Mouse (Mus musculus) cerebellum, postnatal 10 days (tissue): ENCODE results near the gene Slc25a34.
A peak's percentile ranks its signal among the peaks of the same experiment; 100 is the strongest.

Source experiments
- DNase-seq, 2 experiments: peaks; one replicate each; pipeline ENCODE4 v3.0.0; 2021; ENCODE audit warnings: mixed read lengths in 2 of 2

Gene Slc25a34

GRCm38 (mm10) chr4:141643118-141643855, 19.7 kb upstream of the Slc25a34 start:
- peak; percentile 85 to 87 for DNase-seq

- no peak for DNase-seq
These were observed 18.6 kb upstream of the Slc25a34 start for GRCm38 (mm10) chr4:141641961-141642811.

DNA sequence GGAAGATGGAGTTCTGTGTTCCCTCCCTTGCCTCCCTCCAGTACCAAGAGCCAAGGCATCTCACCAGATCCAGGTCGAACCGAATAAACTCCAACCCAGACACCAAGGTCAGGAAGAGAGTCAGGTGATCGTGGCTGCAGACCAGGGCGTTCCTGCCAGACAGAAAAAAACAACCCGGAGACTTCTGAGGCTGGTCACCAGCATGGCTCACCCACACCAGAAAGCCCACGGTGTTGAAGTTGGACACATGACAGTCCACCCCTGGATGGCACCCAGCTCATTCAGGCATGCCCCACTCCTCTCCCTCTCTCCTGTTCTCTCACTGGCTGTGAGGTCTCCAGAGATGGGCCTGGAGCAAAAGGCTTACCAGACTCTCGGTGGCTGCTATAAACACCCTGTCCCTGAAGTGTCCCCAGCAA, 17.7 kb upstream of the Slc25a34 start:
- DNase-seq, result peak; percentile 55 to 62

DNA sequence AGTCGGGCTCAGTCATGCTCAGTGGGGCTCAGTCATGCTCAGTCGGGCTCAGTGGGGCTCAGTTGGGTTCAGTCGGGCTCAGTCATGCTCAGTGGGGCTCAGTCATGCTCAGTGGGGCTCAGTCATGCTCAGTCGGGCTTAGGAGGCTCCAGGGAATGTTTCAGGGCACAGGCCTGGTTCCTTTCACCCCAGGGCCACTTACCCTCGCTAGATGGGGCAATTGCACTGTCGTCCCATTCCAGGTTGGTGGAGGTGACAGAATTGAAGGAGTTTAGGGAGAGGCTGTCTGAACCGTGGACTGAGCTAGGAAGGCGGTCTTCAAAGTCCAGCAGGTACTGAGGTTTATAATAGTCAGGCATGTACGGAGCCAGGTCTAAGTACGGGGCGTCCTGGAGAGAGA, 15.9 kb upstream of the Slc25a34 start:
- no peak for DNase-seq

DNA sequence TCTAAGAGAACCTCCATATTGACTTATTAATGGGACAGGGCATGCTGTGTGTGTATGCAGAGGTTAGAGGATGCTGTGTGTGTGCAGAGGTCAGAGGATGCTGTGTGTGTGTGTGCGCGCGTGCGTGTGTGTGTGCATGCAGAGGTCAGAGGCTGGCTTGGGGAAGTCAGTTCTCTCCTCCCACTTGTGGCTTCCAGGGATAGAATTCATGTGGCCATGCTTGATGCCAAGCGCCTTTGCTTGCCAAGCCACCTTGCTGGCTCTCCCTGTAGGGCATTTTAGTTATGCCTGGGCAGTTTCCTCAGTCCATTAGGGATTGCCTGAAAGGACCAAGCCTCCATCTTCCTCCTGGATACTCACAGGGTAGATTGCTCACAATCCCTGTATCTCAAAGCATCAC, 13.1 kb upstream of the Slc25a34 start:
- no peak for DNase-seq

DNA sequence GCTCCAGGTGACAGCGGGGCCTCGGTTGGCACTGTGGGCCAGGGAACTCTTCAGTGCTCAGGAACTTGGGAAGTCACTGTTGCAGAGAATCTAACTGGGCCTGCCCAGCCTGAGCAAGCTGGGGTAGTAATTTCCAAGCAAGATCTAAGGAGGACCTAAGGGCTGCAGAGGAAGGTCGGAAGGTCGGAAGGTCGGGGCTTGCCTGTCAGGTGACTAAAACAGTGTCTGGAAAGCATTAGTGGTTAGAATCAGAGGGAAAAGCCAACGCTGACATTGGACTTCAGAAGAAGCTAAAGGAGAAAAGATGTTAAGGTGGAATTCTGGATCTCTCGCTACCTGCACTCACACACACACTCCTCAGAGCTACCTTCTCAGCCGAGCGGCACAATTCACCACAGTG, 12.4 kb upstream of the Slc25a34 start:
- no peak for DNase-seq

- no peak for DNase-seq
These were observed 8.7 kb upstream of the Slc25a34 start for GRCm38 (mm10) chr4:141632111-141632873.

GRCm38 (mm10) chr4:141631250-141631649, 7.6 kb upstream of the Slc25a34 start:
- DNase-seq, result no peak

DNA sequence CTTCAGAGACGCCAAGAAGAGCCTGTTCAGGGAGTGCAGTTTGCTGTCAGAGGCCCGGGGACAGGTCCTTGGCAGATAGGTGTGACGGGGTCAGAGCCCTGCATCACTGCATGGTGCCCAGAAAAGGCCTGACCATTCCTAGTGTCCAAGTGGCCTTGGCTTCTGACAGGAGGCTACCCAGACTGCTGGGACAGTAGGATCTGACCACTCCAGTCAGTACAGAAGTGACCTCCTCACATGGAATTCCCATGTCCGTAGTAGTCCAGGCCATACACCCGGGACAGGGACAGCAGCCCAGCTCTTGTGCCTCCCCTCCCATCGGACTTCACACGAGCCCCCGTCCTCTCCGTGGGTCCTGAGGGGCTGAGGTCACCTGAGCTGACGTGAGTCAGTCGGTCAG, 6.4 kb upstream of the Slc25a34 start:
- no peak for DNase-seq

DNA sequence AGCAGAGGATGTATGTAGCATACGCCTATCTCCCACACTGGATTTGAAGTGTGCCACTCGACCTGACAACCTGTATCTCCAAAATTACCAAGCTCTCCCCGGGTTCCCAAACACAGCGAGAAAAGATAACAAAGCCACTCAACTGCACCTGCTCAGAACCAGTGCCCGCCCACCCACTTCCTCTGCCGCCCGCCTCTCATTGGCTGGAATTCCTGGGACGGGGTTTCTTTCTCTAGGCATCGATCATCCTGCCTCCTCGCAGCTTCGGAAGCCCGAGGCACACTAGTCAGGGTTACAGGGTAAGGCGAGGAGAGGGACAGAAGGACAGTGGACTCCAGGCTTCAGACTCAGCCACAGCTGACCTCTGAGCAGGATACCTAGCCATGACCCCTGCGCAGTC, 5.0 kb upstream of the Slc25a34 start:
- DNase-seq, result no peak

DNA sequence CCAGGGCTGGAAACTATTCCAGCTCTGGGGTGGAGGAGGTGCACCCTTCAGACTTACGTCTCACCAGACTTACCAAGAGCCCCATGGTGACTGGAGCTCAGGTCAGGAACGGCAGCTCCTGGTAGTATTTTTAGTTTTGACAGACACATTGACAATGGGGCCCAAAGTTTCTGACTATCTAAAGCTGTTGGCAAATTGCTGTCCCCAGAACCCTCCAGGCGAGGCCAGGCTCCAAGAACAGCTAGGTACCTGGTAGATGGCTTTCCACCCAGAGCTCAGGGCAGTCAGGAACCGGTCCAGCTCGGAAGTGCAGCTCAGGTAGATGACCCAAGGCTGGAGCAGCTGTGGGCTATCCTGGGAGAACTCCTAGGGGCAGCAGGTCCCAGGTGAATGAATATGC, 3.9 kb upstream of the Slc25a34 start:
- no peak for DNase-seq

GRCm38 (mm10) chr4:141625774-141626550, 2.3 kb upstream of the Slc25a34 start:
- no peak for DNase-seq

GRCm38 (mm10) chr4:141624983-141625773, 1.6 kb upstream of the Slc25a34 start:
- no peak for DNase-seq

- no peak for DNase-seq
These were observed 513 bp upstream of the Slc25a34 start for GRCm38 (mm10) chr4:141624134-141624533.

DNA sequence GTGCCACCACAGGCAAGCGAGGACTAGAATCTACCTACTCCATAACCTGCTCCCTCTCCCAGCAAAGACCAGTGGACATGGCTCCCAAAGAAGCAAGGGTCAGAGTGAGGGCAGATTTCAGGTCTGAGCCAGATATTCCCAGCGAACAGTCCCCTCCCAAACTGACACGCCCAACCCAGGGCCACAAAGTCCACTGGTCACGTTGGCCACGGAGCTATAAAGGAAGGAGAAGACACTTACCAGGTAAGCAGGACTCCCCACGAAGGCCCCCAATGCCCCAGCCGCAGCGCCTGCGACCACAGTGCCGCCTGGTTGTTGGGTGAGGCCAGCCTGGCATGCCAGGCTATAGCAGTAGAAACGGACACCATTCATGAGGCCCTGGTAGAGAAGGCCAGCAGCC, 584 bp downstream of the Slc25a34 start:
- DNase-seq, result no peak

DNA sequence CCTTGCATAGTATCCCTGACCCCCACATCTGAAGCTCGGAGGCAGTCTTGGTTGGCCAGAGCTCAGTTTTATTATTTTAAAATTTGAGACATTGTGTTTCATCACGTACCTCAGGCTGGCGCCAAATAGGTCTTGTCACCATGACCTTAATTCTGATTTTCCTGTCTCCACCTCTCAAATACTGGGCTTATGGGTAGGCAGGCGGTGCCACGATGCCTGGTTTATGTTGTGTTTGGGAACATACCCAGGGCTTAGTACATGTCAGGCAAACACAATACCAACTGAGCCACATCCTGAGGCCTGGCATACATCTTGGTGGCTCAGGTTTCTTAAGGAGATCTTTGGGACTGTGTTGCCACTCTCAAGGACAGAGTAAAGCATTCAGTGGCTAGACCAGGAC, 1.0 kb downstream of the Slc25a34 start:
- no peak for DNase-seq

DNA sequence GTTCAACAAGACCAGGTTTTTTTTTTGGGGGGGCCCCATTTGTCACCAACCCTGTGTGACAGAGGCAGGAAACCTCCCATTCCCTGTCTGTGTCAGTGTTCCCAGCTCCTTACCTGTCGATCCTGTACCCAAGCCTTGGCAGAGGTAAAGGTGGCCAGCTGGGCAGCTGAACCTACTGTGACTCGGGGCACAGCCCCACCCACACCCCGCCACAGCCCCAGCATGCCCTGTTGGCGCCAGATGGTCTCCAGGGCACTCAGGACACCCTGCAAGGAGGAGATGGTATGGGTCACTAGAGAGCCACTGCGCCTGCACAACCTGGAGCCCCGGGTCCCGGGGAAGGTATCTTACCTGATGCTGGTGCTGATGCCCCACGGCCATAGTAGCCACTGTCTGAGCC, 1.5 kb downstream of the Slc25a34 start:
- no peak for DNase-seq

DNA sequence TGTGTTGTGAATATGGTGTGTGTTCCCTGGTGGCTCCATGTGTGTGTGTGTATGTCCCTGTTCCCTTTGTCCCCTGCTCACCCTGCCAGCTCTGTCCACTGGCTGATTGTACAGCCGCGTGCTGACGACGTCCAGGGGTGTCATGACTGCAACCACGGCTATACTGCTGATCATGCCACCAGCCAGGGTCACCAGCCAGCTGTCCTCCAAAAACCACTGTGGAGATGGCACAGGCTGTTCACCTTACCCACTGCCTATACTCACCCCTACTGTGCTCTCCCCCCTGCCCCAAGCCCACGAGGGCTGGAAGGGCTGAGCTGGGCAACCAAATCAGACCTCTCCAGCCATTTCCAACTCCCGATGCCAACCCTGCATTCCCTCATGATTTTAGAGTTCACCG, 2.3 kb downstream of the Slc25a34 start:
- no peak for DNase-seq

- DNase-seq, result no peak
These were observed 4.2 kb downstream of the Slc25a34 start for GRCm38 (mm10) chr4:141619299-141619883.

GRCm38 (mm10) chr4:141618565-141619243, 4.9 kb downstream of the Slc25a34 start, which contains the start of gene Tmem82:
Tmem82 (minus strand) TSS chr4:141618633.
- peak; percentile 83 to 84 for DNase-seq
